Mouse (Mus musculus): ENCODE measurements around the gene Dnah9. TPM values are rescaled to one million over a fixed set of nuclear protein-coding genes. Genes with fewer than 3 reads are reported as not detected.

The Dnah9 gene
- polyA plus RNA-seq, 1 experiment from 2014 or later, result 0.28 TPM

GRCm38 (mm10) chr11:66058956-66059355 is 109.4 kb downstream of the Dnah9 start:
- Histone ChIP-seq H3K36me3 (no peaks in the 10 kb centered on the region), H3K4me3 (replicated peaks) (no peak overlapping the region), H3K9me3 (no peaks in the 10 kb centered on the region), H3K9ac (no peak overlapping the region), H3K4me2 (replicated peaks) (no peak overlapping the region), H3K4me1 (replicated peaks) (no peaks in the 10 kb centered on the region), H3K27me3 (replicated peaks) (no peaks in the 10 kb centered on the region), H3K27ac (no peak overlapping the region)
- no peak for ATAC-seq
- 46% methylated on average over 3 of the region's 3 CpGs for WGBS

- no peak overlapping the region for H3K9ac ChIP-seq
- peaks cover 9% of the 10 kb centered on the region for H3K4me1 ChIP-seq (replicated peaks)
- H3K4me3 ChIP-seq (replicated peaks), result no peak overlapping the region
- no peak overlapping the region for H3K27ac ChIP-seq
- no peaks in the 10 kb centered on the region for H3K9me3 ChIP-seq
- no peak for ATAC-seq
- no peaks in the 10 kb centered on the region for H3K36me3 ChIP-seq
- no peaks in the 10 kb centered on the region for H3K27me3 ChIP-seq (replicated peaks)
- no peak overlapping the region for H3K4me2 ChIP-seq (replicated peaks)
- WGBS, result 84% methylated on average over 3 of the region's 3 CpGs
These were observed 117.1 kb downstream of the Dnah9 start for GRCm38 (mm10) chr11:66051294-66051693.

GRCm38 (mm10) chr11:66049146-66049545 is 119.2 kb downstream of the Dnah9 start:
- no peaks in the 10 kb centered on the region for H3K9me3 ChIP-seq
- no peak overlapping the region for H3K9ac ChIP-seq
- no peak for ATAC-seq
- WGBS, result 72% methylated on average over 4 of the region's 4 CpGs
- no peaks in the 10 kb centered on the region for H3K36me3 ChIP-seq
- no peak overlapping the region for H3K4me3 ChIP-seq (replicated peaks)
- H3K27me3 ChIP-seq (replicated peaks), result no peaks in the 10 kb centered on the region
- H3K27ac ChIP-seq, result no peak overlapping the region
- no peak overlapping the region for H3K4me2 ChIP-seq (replicated peaks)
- peaks cover 9% of the 10 kb centered on the region for H3K4me1 ChIP-seq (replicated peaks)

- Histone ChIP-seq H3K9ac (no peak overlapping the region), H3K9me3 (no peaks in the 10 kb centered on the region), H3K4me2 (replicated peaks) (no peak overlapping the region), H3K4me3 (replicated peaks) (no peak overlapping the region), H3K4me1 (replicated peaks) (peaks cover 9% of the 10 kb centered on the region), H3K27me3 (replicated peaks) (no peaks in the 10 kb centered on the region), H3K36me3 (no peaks in the 10 kb centered on the region), H3K27ac (no peak overlapping the region)
- ATAC-seq, result peak; percentile 62; the same call in 1 of the 2 replicates
- 29% methylated on average over 4 of the region's 4 CpGs for WGBS
These were observed 121.7 kb downstream of the Dnah9 start for GRCm38 (mm10) chr11:66046594-66047193.

GRCm38 (mm10) chr11:66043635-66044034 is 124.7 kb downstream of the Dnah9 start:
- H3K36me3 ChIP-seq, result no peaks in the 10 kb centered on the region
- H3K27me3 ChIP-seq (replicated peaks), result no peaks in the 10 kb centered on the region
- no peak overlapping the region for H3K4me2 ChIP-seq (replicated peaks)
- no peak overlapping the region for H3K9ac ChIP-seq
- H3K4me1 ChIP-seq (replicated peaks), result peaks cover 9% of the 10 kb centered on the region
- H3K4me3 ChIP-seq (replicated peaks), result no peak overlapping the region
- H3K27ac ChIP-seq, result no peak overlapping the region
- H3K9me3 ChIP-seq, result no peaks in the 10 kb centered on the region
- 50% methylated on average over 6 of the region's 6 CpGs for WGBS
- no peak for ATAC-seq

GRCm38 (mm10) chr11:66042531-66042930 is 125.8 kb downstream of the Dnah9 start:
- Histone ChIP-seq H3K36me3 (no peaks in the 10 kb centered on the region), H3K4me2 (replicated peaks) (no peak overlapping the region), H3K27ac (no peak overlapping the region), H3K4me3 (replicated peaks) (no peak overlapping the region), H3K4me1 (replicated peaks) (peaks cover 9% of the 10 kb centered on the region), H3K9me3 (no peaks in the 10 kb centered on the region), H3K27me3 (replicated peaks) (no peaks in the 10 kb centered on the region), H3K9ac (no peak overlapping the region)
- 63% methylated on average over 2 of the region's 2 CpGs for WGBS
- no peak for ATAC-seq

GRCm38 (mm10) chr11:66025728-66026127 is 142.6 kb downstream of the Dnah9 start:
- 71% methylated on average over 1 of the region's 1 CpGs for WGBS
- H3K4me1 ChIP-seq (replicated peaks), result no peaks in the 10 kb centered on the region
- no peak overlapping the region for H3K27ac ChIP-seq
- no peak overlapping the region for H3K4me2 ChIP-seq (replicated peaks)
- H3K9ac ChIP-seq, result no peak overlapping the region
- H3K36me3 ChIP-seq, result no peaks in the 10 kb centered on the region
- no peaks in the 10 kb centered on the region for H3K27me3 ChIP-seq (replicated peaks)
- H3K4me3 ChIP-seq (replicated peaks), result no peak overlapping the region
- peak; percentile 36; the same call in 1 of the 2 replicates for ATAC-seq
- no peaks in the 10 kb centered on the region for H3K9me3 ChIP-seq

- Histone ChIP-seq H3K4me1 (replicated peaks) (no peaks in the 10 kb centered on the region), H3K9me3 (no peaks in the 10 kb centered on the region), H3K4me2 (replicated peaks) (no peak overlapping the region), H3K27me3 (replicated peaks) (no peaks in the 10 kb centered on the region), H3K9ac (no peak overlapping the region), H3K4me3 (replicated peaks) (no peak overlapping the region), H3K27ac (no peak overlapping the region), H3K36me3 (no peaks in the 10 kb centered on the region)
- 61% methylated on average over 3 of the region's 3 CpGs for WGBS
- ATAC-seq, result no peak
These were observed 192.5 kb downstream of the Dnah9 start for GRCm38 (mm10) chr11:65975871-65976270.

- H3K9me3 ChIP-seq, result no peaks in the 10 kb centered on the region
- WGBS, result 77% methylated on average over 2 of the region's 2 CpGs
- H3K36me3 ChIP-seq, result no peaks in the 10 kb centered on the region
- H3K4me3 ChIP-seq (replicated peaks), result no peak overlapping the region
- no peak overlapping the region for H3K9ac ChIP-seq
- H3K4me1 ChIP-seq (replicated peaks), result no peaks in the 10 kb centered on the region
- H3K4me2 ChIP-seq (replicated peaks), result no peak overlapping the region
- H3K27me3 ChIP-seq (replicated peaks), result no peaks in the 10 kb centered on the region
- H3K27ac ChIP-seq, result no peak overlapping the region
- ATAC-seq, result no peak
These were observed 237.6 kb downstream of the Dnah9 start for GRCm38 (mm10) chr11:65930796-65931195.

- H3K4me2 ChIP-seq (replicated peaks), result no peak overlapping the region
- 46% methylated on average over 4 of the region's 4 CpGs for WGBS
- no peak for ATAC-seq
- H3K9me3 ChIP-seq, result no peaks in the 10 kb centered on the region
- no peaks in the 10 kb centered on the region for H3K27me3 ChIP-seq (replicated peaks)
- no peak overlapping the region for H3K4me3 ChIP-seq (replicated peaks)
- no peak overlapping the region for H3K27ac ChIP-seq
- no peaks in the 10 kb centered on the region for H3K36me3 ChIP-seq
- no peaks in the 10 kb centered on the region for H3K4me1 ChIP-seq (replicated peaks)
- H3K9ac ChIP-seq, result no peak overlapping the region
These were observed 238.0 kb downstream of the Dnah9 start for GRCm38 (mm10) chr11:65930359-65930758.

- 43% methylated on average over 1 of the region's 1 CpGs for WGBS
These were observed 240.4 kb downstream of the Dnah9 start for GRCm38 (mm10) chr11:65927962-65928361.

GRCm38 (mm10) chr11:65918480-65919236 is 249.7 kb downstream of the Dnah9 start:
- no peaks in the 10 kb centered on the region for H3K36me3 ChIP-seq
- H3K9me3 ChIP-seq, result no peaks in the 10 kb centered on the region
- H3K4me3 ChIP-seq (replicated peaks), result no peak overlapping the region
- no peak overlapping the region for H3K4me2 ChIP-seq (replicated peaks)
- H3K27ac ChIP-seq, result no peak overlapping the region
- H3K27me3 ChIP-seq (replicated peaks), result no peaks in the 10 kb centered on the region
- no peak overlapping the region for H3K9ac ChIP-seq
- H3K4me1 ChIP-seq (replicated peaks), result no peaks in the 10 kb centered on the region
- WGBS, result 70% methylated on average over 10 of the region's 10 CpGs
- ATAC-seq, result no peak

More at GRCm38 (mm10) chr11:65927962-65928361, 240.4 kb downstream of the Dnah9 start:
- Histone ChIP-seq H3K9ac (no peak overlapping the region), H3K4me2 (replicated peaks) (no peak overlapping the region), H3K4me1 (replicated peaks) (no peaks in the 10 kb centered on the region), H3K4me3 (replicated peaks) (no peak overlapping the region), H3K27ac (no peak overlapping the region), H3K9me3 (no peaks in the 10 kb centered on the region), H3K36me3 (no peaks in the 10 kb centered on the region), H3K27me3 (replicated peaks) (no peaks in the 10 kb centered on the region)
- no peak for ATAC-seq

- Histone ChIP-seq H3K36me3 (no peaks in the 10 kb centered on the region), H3K9ac (no peak overlapping the region), H3K4me3 (replicated peaks) (no peak overlapping the region), H3K27me3 (replicated peaks) (no peaks in the 10 kb centered on the region), H3K4me1 (replicated peaks) (no peaks in the 10 kb centered on the region), H3K4me2 (replicated peaks) (no peak overlapping the region), H3K9me3 (no peaks in the 10 kb centered on the region), H3K27ac (no peak overlapping the region)
- ATAC-seq, result no peak
- WGBS, result 71% methylated on average over 4 of the region's 4 CpGs
These were observed 259.2 kb downstream of the Dnah9 start for GRCm38 (mm10) chr11:65909195-65909594.
